Mouse (Mus musculus): Measurements from ENCODE around the gene 1700025G04Rik.

DNA sequence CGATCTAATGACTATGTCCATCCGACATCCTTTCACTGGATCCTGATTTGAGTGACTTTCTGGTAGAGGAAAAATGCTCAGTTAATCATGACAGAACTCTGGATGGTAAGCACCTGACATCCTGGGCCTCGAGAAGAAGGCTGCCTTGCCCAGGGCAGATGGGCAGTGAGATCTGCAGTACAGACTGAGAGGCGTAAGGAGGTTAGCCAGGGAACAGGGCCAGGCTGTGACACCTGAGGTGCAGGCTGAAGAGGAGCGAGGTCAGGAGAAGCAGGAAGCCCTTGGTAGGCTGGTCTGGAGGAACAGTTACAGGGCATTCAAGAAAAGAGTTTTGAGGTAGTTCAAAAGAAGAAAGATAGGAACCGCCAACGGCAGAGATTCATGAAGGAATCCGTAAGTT is 101.9 kb downstream of the 1700025G04Rik start:
- TF ChIP-seq CTCF (conservative IDR thresholded peaks at IDR 0.05; ENCODE audit: low read length) (no peak), POU5F1 (IDR thresholded peaks at IDR 0.05; ENCODE audit: borderline replicate concordance, low read length) (no peak)
